ENCODE assay signal across 9 mouse cellular contexts in genomic region chr19:61266651-61267050, GRCm38 (mm10). TPM values are rescaled to one million over a fixed set of nuclear protein-coding genes. Genes with fewer than 3 reads are reported as not detected.
DNase-seq lines count a peak whose midpoint lies in the region; ATAC-seq and TF ChIP-seq lines count a peak whose summit lies in the region.
"Had no signal": no experiment of that assay in that cellular context is flagged by ENCODE, and none has a peak within 500 bp of the region (broad histone marks: within the 10 kb centered on the region; RNA-seq: fewer than 3 reads in every experiment).

No protein-coding gene starts in this region.

- no peaks in the 10 kb centered on the region for H3K27me3 ChIP-seq in limb, embryonic 14.5 days (ENCODE audit: control insufficient read depth, insufficient read depth, low read length)
- H3K27me3 ChIP-seq: neural tube, embryonic 12.5 days had no signal

- DNase-seq in frontal cortex, postnatal 36 days (ENCODE audit: low spot score in 2 of 2): peak; percentile 7 to 11
- DNase-seq in frontal cortex, postnatal 25 days (ENCODE audit: low spot score in 2 of 2): no peak
- DNase-seq in lung, postnatal 10 days: peak; percentile 14
- no peak for DNase-seq in lung, postnatal 36 days
- peak; percentile 16 to 20 for DNase-seq in adrenal gland, postnatal 36 days
- DNase-seq in limb, embryonic 14.5 days (ENCODE audit: low spot score): peak; percentile 6
- DNase-seq in thymus, postnatal 14 days: peak; percentile 39
- DNase-seq in urinary bladder, postnatal 4 days (ENCODE audit: low spot score in 2 of 2): no peak

- no peaks in the 10 kb centered on the region for H3K4me1 ChIP-seq in limb, embryonic 14.5 days (ENCODE audit: control insufficient read depth, insufficient read depth, low read length)
- H3K4me1 ChIP-seq: neural tube, embryonic 12.5 days had no signal

- no peak overlapping the region for H3K4me3 ChIP-seq in limb, embryonic 14.5 days (replicated peaks; ENCODE audit: low read length)
- H3K4me3 ChIP-seq: neural tube, embryonic 12.5 days had no signal

- no peaks in the 10 kb centered on the region for H3K36me3 ChIP-seq in limb, embryonic 14.5 days (ENCODE audit: control insufficient read depth, insufficient read depth, low read length)
- H3K36me3 ChIP-seq: neural tube, embryonic 12.5 days had no signal

- H3K27ac ChIP-seq in limb, embryonic 14.5 days (replicated peaks; ENCODE audit: low read depth, low read length): no peak overlapping the region
- H3K27ac ChIP-seq: neural tube, embryonic 12.5 days had no signal

- no peak overlapping the region for H3K9ac ChIP-seq in limb, embryonic 14.5 days (ENCODE audit: low read depth, low read length, severe bottlenecking)
- H3K9ac ChIP-seq: neural tube, embryonic 12.5 days had no signal

- ATAC-seq in limb, embryonic 14.5 days (ENCODE audit: low FRiP score, low read depth): no peak

- H3K4me2 ChIP-seq in limb, embryonic 14.5 days (replicated peaks; ENCODE audit: low read depth, low read length, severe bottlenecking): no peak overlapping the region
- H3K4me2 ChIP-seq: neural tube, embryonic 12.5 days had no signal

- no peaks in the 10 kb centered on the region for H3K9me3 ChIP-seq in limb, embryonic 14.5 days (ENCODE audit: control insufficient read depth, low read length)
- H3K9me3 ChIP-seq: neural tube, embryonic 12.5 days had no signal

- TF ChIP-seq POLR2A in limb, embryonic 14.5 days (IDR thresholded peaks at IDR 0.05; ENCODE audit: borderline replicate concordance, extremely low read depth, insufficient read depth, insufficient read length): no peak

- 6% methylated on average over 25 of the region's 26 CpGs for WGBS in limb, embryonic 14.5 days

RNA-seq across cellular contexts. Expression of gene Gm21060, which starts 30.2 kb away (rescaled TPM):
- total RNA-seq in adrenal gland, postnatal 36 days (2021): not detected
- polyA plus RNA-seq in limb, embryonic 14.5 days (2012; rRNA removed): not detected in 2 replicates
- not detected in 2 replicates for polyA plus RNA-seq in limb, embryonic 14.5 days (2014; fragmentation: Nextera tagmentation; extraction: Ambion mirVana)
- polyA plus RNA-seq: neural tube, embryonic 12.5 days had no signal

RNA-seq across cellular contexts. Expression of gene Csf2ra, which starts 38.4 kb away (rescaled TPM):
- total RNA-seq in adrenal gland, postnatal 36 days (2021): 10 to 100 TPM; 21.2 to 38.3 TPM
- 181 and 228 TPM in 2 replicates for polyA plus RNA-seq in limb, embryonic 14.5 days (2012; rRNA removed)
- polyA plus RNA-seq in limb, embryonic 14.5 days (2014; fragmentation: Nextera tagmentation; extraction: Ambion mirVana): 24.1 and 30.1 TPM in 2 replicates

Comparison
In these comparisons a context has a peak if more than half of its experiments do, and no peak if none do; other contexts are left out.
1. DNase-seq: peak in frontal cortex, postnatal 36 days (2 of 2), lung, postnatal 10 days (single experiment), adrenal gland, postnatal 36 days (2 of 2), limb, embryonic 14.5 days (single experiment) and thymus, postnatal 14 days (single experiment); none in frontal cortex, postnatal 25 days (0 of 2), lung, postnatal 36 days (single experiment) and urinary bladder, postnatal 4 days (0 of 2).